23 mouse cellular contexts compared by ENCODE assay signal in genomic region chr10:87674740-87675420, GRCm38 (mm10).
DNase-seq lines count a peak whose midpoint lies in the region; TF ChIP-seq lines count a peak whose summit lies in the region.
"Had no signal": no experiment of that assay in that cellular context is flagged by ENCODE, and none has a peak within 500 bp of the region (broad histone marks: within the 10 kb centered on the region; RNA-seq: fewer than 3 reads in every experiment).

No protein-coding gene starts in this region.

- no peaks in the 10 kb centered on the region for H3K9me3 ChIP-seq in midbrain, embryonic 10.5 days (replicated peaks)
- H3K9me3 ChIP-seq: heart, embryonic 12.5 days; hindbrain, embryonic 13.5 days; limb, embryonic 10.5 days; megakaryocyte, embryonic 14.5 days; midbrain, embryonic 15.5 days had no signal

- no peak overlapping the region for H3K4me3 ChIP-seq in bone marrow macrophage, adult 2 months (ENCODE audit: insufficient read depth, low read length)
- H3K4me3 ChIP-seq in midbrain, embryonic 10.5 days: no peak overlapping the region
- H3K4me3 ChIP-seq: erythroblast, embryonic 14.5 days; heart, embryonic 12.5 days; hindbrain, embryonic 13.5 days; left cerebral cortex, adult 2 months; limb, embryonic 10.5 days; megakaryocyte, embryonic 14.5 days; midbrain, embryonic 15.5 days had no signal

- peak overlapping the region; percentile 88 for H3K27ac ChIP-seq in bone marrow macrophage, adult 2 months (ENCODE audit: insufficient read depth, low read depth, low read length)
- H3K27ac ChIP-seq in midbrain, embryonic 10.5 days (replicated peaks): no peak overlapping the region
- H3K27ac ChIP-seq: hindbrain, embryonic 13.5 days; left cerebral cortex, adult 2 months; limb, embryonic 10.5 days; liver, embryonic 14.5 days; midbrain, embryonic 15.5 days; stomach, postnatal 0 days had no signal

- no peak for TF ChIP-seq POLR2A in bone marrow macrophage, adult 2 months (IDR thresholded peaks at IDR 0.05; ENCODE audit: borderline replicate concordance, low read depth, low read length)

- DNase-seq in layer of hippocampus, adult 9-11 months: peak; percentile 62
- DNase-seq in layer of hippocampus, adult 9-10 months (ENCODE audit: low spot score): no peak
- peak; percentile 7 for DNase-seq in lung, postnatal 10 days
- peak; percentile 31 to 33 for DNase-seq in monocyte, adult 2 months (ENCODE audit: low read depth in 1 of 2, low spot score in 2 of 2)
- no peak for DNase-seq in midbrain, embryonic 10.5 days (ENCODE audit: low spot score)
- DNase-seq in cerebellum, adult 11-12 months: no peak
- DNase-seq in yolk sac, embryonic 10.5 days (ENCODE audit: low spot score): no peak
- DNase-seq: adrenal gland, adult 2 months; B cell, adult 2 months; cerebellum, postnatal 14 days; heart, postnatal 14 days; kidney, adult 8-10 months; kidney, postnatal 14 days had no signal

- H3K4me1 ChIP-seq in bone marrow macrophage, adult 2 months (ENCODE audit: control insufficient read depth, insufficient read depth, low read length): peaks cover 28% of the 10 kb centered on the region
- H3K4me1 ChIP-seq in midbrain, embryonic 10.5 days: no peaks in the 10 kb centered on the region
- H3K4me1 ChIP-seq: heart, embryonic 12.5 days; hindbrain, embryonic 13.5 days; megakaryocyte, embryonic 14.5 days; midbrain, embryonic 15.5 days had no signal

- TF ChIP-seq CTCF in bone marrow macrophage, adult 2 months (IDR thresholded peaks at IDR 0.05; ENCODE audit: low read depth, low read length): no peak

- 73% methylated on average over 5 of the region's 5 CpGs for WGBS in midbrain, embryonic 10.5 days

- no peaks in the 10 kb centered on the region for H3K36me3 ChIP-seq in midbrain, embryonic 10.5 days
- H3K36me3 ChIP-seq: heart, embryonic 12.5 days; hindbrain, embryonic 13.5 days; limb, embryonic 10.5 days; midbrain, embryonic 15.5 days had no signal

- H3K27me3 ChIP-seq in midbrain, embryonic 10.5 days (ENCODE audit: low read depth, poor library complexity, severe bottlenecking): no peaks in the 10 kb centered on the region
- H3K27me3 ChIP-seq: heart, embryonic 12.5 days; hindbrain, embryonic 13.5 days; megakaryocyte, embryonic 14.5 days; midbrain, embryonic 15.5 days had no signal

Comparison
In these comparisons a context has a peak if more than half of its experiments do, and no peak if none do; other contexts are left out.
1. DNase-seq: peak in layer of hippocampus, adult 9-11 months (single experiment), lung, postnatal 10 days (single experiment) and monocyte, adult 2 months (2 of 2); none in layer of hippocampus, adult 9-10 months (single experiment), midbrain, embryonic 10.5 days (single experiment), cerebellum, adult 11-12 months (single experiment) and yolk sac, embryonic 10.5 days (single experiment).